Mouse (Mus musculus) gastrocnemius, postnatal 25 days (tissue): ENCODE measurements around the gene Nav2. TPM values are rescaled to one million over a fixed set of nuclear protein-coding genes. Genes with fewer than 3 reads are reported as not detected.

Experiments
- DNase-seq: peaks from one replicate; pipeline ENCODE4 v3.0.0; 2022
- total RNA-seq, 2 experiments: library from RNA; stranded (reverse); gene quantifications; 1 replicate in 1 of 2; 2 replicates in 1 of 2; pipeline ENCODE4 v1.2.3; 2021

The Nav2 gene
- total RNA-seq, 2 experiments from 2014 or later = 29.5 to 30.0 TPM

DNA sequence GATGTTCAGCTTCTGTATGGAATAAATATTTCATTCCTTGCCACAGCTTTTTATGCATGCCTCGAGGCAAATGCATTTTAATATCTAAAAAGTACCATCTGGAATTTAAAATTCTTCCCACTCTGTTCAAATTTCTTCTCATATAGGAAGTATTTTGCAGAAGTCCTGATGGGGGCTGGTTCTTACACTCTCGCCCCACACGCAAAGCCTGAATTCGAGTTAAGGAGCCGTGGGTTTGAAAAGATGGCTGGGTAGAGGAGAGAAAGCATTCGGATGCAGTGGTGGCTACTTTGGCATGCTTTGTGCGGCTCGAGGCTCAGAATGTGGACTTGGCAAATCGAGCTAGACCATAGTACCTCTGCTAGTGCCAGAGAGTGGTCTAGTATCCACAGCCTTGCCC is 499.2 kb downstream of the Nav2 start:
- no peak for DNase-seq

DNA sequence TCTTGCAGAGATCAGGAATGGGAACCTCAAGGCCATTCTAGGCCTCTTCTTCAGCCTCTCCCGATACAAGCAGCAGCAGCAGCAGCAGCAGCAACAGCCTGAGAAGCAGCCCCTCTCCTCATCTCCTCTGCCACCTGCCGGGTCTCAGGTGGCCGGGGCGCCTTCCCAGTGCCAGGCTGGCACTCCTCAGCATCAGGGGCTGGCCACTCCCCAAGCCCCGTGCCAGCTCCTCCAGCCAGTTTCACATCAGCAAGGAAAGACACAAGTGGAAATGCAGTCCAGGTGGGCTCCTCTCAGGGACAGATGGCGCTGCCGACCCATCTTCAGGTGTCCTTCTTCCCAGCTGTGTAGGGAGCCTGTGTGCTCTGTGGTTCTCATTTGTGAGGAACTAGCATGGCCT is 500.1 kb downstream of the Nav2 start:
- DNase-seq = no peak

- DNase-seq = no peak
These were observed 500.7 kb downstream of the Nav2 start for GRCm38 (mm10) chr7:49409265-49409664.

DNA sequence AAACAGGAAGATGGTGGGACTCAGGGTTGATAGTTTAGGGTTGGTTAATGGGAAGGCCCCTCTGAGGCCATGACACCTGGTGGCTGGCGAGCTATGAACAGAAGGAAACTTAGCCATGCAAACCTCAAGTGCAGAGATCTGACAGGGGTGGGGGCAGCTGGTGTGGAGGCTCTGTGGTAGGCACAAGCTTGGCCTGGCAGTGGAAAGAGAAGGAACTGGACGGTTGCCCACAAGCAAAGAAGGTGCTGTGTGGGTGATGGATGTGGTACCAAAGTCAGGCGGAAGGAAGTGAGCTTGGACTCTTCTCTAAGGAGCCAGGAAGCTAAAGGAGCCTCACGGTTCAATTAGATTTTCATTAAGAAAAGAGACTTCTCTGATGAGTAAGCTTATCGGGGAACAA is 501.7 kb downstream of the Nav2 start:
- DNase-seq = no peak

- DNase-seq = no peak
These were observed 502.4 kb downstream of the Nav2 start for GRCm38 (mm10) chr7:49410892-49411291.

- DNase-seq = no peak
These were observed 503.3 kb downstream of the Nav2 start for GRCm38 (mm10) chr7:49411803-49412202.

- DNase-seq = no peak
These were observed 506.6 kb downstream of the Nav2 start for GRCm38 (mm10) chr7:49415131-49415530.

- no peak for DNase-seq
These were observed 507.2 kb downstream of the Nav2 start for GRCm38 (mm10) chr7:49415716-49416115.

- peak; percentile 36 for DNase-seq
These were observed 510.3 kb downstream of the Nav2 start for GRCm38 (mm10) chr7:49418841-49419240.

DNA sequence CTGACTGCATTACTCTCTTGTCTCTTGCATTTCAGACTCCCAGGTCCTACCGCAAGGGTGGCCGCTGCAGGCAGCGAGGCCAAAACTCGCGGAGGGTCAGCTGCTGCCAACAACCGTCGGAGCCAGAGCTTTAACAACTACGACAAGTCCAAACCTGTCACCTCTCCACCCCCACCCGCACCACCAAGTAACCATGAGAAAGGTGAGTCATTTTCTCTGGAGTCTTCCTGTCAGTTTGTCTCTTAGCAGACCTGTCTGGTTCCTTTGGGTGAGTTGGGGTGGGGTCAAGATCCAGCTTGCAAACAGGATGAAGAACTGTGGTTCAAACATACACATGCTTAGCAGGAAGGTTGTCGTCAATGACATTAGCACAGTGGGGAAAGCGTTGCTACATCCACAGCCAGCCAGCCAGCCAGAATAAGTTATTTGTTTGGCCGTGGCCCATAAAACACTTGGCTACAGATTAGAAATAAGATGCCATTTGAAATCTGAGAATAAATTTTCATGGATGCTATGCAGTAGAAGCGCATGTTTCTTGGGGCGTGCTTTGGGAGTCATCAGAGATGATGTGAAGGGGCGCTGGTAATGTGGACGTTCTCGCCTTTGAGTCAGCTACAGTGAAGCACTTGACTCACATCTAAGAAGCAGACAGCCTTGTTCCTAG is 511.8 kb downstream of the Nav2 start:
- DNase-seq = no peak

GRCm38 (mm10) chr7:49421261-49421660 is 512.7 kb downstream of the Nav2 start:
- no peak for DNase-seq

DNA sequence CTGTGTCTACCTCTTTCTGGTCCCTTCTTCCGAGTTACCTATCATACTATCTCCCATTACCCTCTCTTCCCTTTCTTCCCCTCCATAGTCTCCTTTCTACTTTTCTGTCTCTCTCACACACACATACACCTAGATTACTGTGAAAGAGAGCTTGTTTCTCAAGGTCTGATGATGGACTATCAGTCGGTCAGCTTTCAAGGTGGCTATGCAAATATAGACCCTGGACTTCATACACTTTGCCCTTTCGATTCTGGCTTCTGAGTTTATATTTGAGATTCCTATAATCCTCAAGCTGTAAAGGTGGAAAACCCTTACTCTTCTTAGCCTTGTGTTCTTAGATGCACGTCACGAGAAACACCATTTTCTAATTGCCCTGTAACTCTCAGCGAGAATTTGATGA is 515.4 kb downstream of the Nav2 start:
- no peak for DNase-seq

- no peak for DNase-seq
These were observed 517.5 kb downstream of the Nav2 start for GRCm38 (mm10) chr7:49426060-49426459.

GRCm38 (mm10) chr7:49427843-49428242 is 519.3 kb downstream of the Nav2 start:
- no peak for DNase-seq

DNA sequence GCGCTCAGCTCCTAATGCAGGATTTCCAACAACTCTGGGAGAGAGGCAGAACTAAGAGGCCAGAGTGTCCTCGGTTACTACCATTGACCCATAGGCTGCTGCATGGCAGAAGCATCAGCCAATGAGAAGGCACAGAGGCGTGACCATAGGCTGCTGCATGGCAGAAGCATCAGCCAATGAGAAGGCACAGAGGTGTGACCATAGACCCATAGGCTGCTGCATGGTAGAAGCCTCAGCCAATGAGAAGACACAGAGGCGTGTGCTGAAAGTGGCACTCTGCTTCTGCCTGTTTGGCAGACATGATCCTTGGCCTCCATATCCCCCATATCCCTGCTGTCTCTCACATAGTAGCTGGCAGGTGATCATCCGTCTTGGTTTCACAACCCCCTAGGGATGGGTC is 520.4 kb downstream of the Nav2 start:
- no peak for DNase-seq

DNA sequence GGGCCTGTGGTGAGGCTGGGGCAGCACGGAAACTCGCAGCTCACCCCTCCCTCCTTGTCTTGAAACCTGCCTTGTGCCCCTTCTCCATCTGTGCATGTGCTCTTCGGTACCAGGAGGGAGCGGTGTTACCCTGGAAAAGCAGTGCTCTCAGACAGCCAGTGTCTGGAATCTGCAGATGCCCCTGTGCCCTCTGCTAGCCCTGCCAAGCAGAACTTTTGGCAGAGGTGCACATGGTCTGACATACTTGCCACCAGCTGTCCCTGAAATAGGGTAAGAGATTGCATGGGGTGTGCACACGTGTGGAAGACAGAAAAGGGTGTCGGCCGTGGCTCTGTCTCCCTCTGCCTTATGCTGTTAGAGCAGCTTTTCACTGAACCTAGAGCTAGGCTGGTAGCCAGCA is 522.3 kb downstream of the Nav2 start:
- peak; percentile 67 for DNase-seq

- DNase-seq = no peak
These were observed 525.4 kb downstream of the Nav2 start for GRCm38 (mm10) chr7:49433945-49434344.

DNA sequence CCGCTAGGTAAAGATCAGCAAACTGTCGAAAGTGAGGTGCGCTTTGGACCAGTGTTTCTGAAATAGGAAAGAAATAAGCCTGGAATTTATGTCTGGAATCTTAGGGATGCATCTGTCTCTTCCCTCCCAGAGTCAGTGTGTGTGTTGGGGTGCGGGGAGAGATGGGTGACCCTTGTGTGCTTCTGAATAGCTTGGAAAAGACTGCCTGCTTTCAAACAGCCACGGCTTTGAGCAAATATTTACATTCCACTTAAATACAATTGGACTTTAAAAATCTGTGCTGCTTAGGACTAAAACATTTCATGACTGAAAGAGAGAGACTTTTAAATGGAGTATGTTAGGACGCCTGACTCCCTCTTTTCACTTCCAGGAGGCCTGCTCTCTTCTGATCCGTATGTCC is 528.0 kb downstream of the Nav2 start:
- DNase-seq = no peak

DNA sequence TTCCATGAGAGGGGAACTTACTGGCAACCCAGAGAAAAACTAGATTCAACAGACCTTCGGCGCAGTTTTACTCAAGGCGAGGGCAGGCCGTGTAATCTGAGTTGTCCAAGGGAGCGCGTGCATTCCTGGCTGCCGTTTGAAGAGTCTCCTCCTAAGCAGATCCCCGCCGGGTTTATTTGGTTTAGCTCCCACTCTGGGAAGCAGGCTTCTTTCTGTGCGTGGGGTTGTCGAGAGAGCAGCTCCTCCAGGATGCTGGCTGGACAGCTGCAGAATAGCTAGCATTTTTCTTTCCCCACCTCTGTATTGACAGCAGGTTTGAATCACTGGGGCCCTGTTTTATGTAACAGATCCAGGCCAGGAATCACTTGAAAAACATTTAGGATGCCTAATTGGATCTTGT is 529.4 kb downstream of the Nav2 start:
- peak; percentile 20 for DNase-seq

- no peak for DNase-seq
These were observed 530.6 kb downstream of the Nav2 start for GRCm38 (mm10) chr7:49439136-49439535.

- no peak for DNase-seq
These were observed 531.9 kb downstream of the Nav2 start for GRCm38 (mm10) chr7:49440333-49440969.

DNA sequence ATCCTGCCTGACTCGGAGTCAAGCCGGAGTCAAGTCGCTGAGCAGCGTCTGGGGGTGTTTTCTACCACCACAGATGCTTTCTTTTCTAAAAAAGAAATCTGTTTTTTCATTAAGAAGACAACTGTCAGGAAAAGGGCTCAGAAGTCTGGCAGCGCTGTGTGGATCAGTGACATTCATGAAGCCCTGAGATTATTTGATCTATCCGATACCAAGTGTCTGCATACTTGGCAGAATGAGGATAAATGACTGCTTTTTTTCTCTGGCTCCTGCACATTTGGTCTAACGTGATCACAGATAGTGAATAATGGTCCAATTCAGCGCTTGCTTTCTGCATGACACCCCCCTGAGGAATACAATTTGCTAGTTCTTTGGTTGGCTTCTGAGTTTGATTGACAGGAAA is 533.7 kb downstream of the Nav2 start:
- DNase-seq = no peak

- no peak for DNase-seq
These were observed 540.1 kb downstream of the Nav2 start for GRCm38 (mm10) chr7:49448580-49448979.
